Mouse (Mus musculus) CH12.LX (cell line): ENCODE measurements at regions not wholly inside any gene's neighbourhood (a gene's known extent, or its start where the extent isn't known, plus 50 kb on each side); places are given as distances from the start of the nearest gene placed in this dataset.

Experiments used
- DNase-seq: peaks from one replicate; pipeline ENCODE4 v3.0.0-alpha.2; 2013; ENCODE audit errors: extremely low read depth
- H3K27ac ChIP-seq: 2 replicates; pipeline ENCODE4 v1.5.1; 2012; ENCODE audit warnings: low read depth, mild to moderate bottlenecking, control low read depth, moderate library complexity; ENCODE audit not compliant: insufficient read depth
- H3K27me3 ChIP-seq: replicated peaks from 2 replicates; pipeline ENCODE3; 2012; ENCODE audit warnings: inconsistent platforms
- H3K36me3 ChIP-seq, 2 experiments: replicated peaks in 1 of 2; 2 replicates each; pipeline versions ENCODE3 to v1.6.1; 2012; ENCODE audit warnings: inconsistent platforms in 1 of 2, low read length in 1 of 2, mild to moderate bottlenecking in 1 of 2, mixed read lengths in 1 of 2, moderate library complexity in 1 of 2; ENCODE audit not compliant: control insufficient read depth in 1 of 2, insufficient read depth in 1 of 2
- H3K4me1 ChIP-seq, 2 experiments: 2 replicates each; pipeline ENCODE4 v1.6.1; 2012; ENCODE audit warnings: inconsistent platforms in 1 of 2, moderate library complexity in 1 of 2; ENCODE audit not compliant: insufficient read depth in 2 of 2, control insufficient read depth in 1 of 2
- H3K4me2 ChIP-seq: 2 replicates; pipeline ENCODE4 v1.6.1; 2012; ENCODE audit warnings: low read depth, mild to moderate bottlenecking, control low read depth; ENCODE audit not compliant: poor library complexity, insufficient read depth, severe bottlenecking
- H3K4me3 ChIP-seq, 3 experiments: fragments of 150-350 bp in 1 of 3; sonication (generic) in 1 of 3; replicated peaks in 1 of 3; 2 replicates each; pipeline versions ENCODE3 to v1.5.1; 2011 to 2012; ENCODE audit warnings: low read depth in 2 of 3, low read length in 2 of 3, mild to moderate bottlenecking in 2 of 3, moderate library complexity in 2 of 3, control low read depth in 1 of 3, improper control_type of control experiment in 1 of 3, inconsistent platforms in 1 of 3, mixed read lengths in 1 of 3; ENCODE audit not compliant: poor library complexity in 1 of 3
- H3K79me2 ChIP-seq: replicated peaks from 2 replicates; pipeline ENCODE4 v1.6.1; 2012; ENCODE audit warnings: mild to moderate bottlenecking, moderate library complexity; ENCODE audit not compliant: control insufficient read depth, poor library complexity, insufficient read depth, severe bottlenecking; ENCODE audit errors: extremely low read depth
- H3K9ac ChIP-seq: 2 replicates; pipeline ENCODE4 v1.6.1; 2012; ENCODE audit warnings: low read depth, mild to moderate bottlenecking, control low read depth, moderate library complexity; ENCODE audit not compliant: insufficient read depth
- H3K9me3 ChIP-seq: replicated peaks from 2 replicates; pipeline ENCODE3; 2012; ENCODE audit warnings: low read length, inconsistent platforms, mixed read lengths
- BHLHE40 ChIP-seq: IDR thresholded peaks from 2 replicates; pipeline ENCODE4 v1.6.1; 2011; ENCODE audit warnings: mild to moderate bottlenecking, low read depth, low read length, improper control_type of control experiment
- CHD2 ChIP-seq: IDR thresholded peaks from 2 replicates; pipeline ENCODE4 v1.6.1; 2011; ENCODE audit warnings: low read length, improper control_type of control experiment
- CTCF ChIP-seq, 2 experiments: IDR thresholded peaks in 1 of 2; conservative IDR thresholded peaks in 1 of 2; 2 replicates each; pipeline ENCODE4 v1.5.1; 2011 to 2012; ENCODE audit warnings: low read depth in 2 of 2, low read length in 2 of 2, improper control_type of control experiment in 1 of 2, inconsistent platforms in 1 of 2, mild to moderate bottlenecking in 1 of 2, moderate library complexity in 1 of 2
- E2F4 ChIP-seq: IDR thresholded peaks from 2 replicates; pipeline ENCODE4 v1.6.1; 2011; ENCODE audit warnings: low read depth, low read length, improper control_type of control experiment; ENCODE audit not compliant: insufficient replicate concordance
- HCFC1 ChIP-seq: IDR thresholded peaks from 2 replicates; pipeline ENCODE4 v1.6.1; 2012; ENCODE audit warnings: low read depth, mild to moderate bottlenecking, inconsistent platforms, low read length, improper control_type of control experiment
- JUND ChIP-seq: conservative IDR thresholded peaks from 2 replicates; pipeline ENCODE4 v1.6.1; 2011; ENCODE audit warnings: low read depth, low read length, improper control_type of control experiment
- KAT2A ChIP-seq: IDR thresholded peaks from 2 replicates; pipeline ENCODE4 v1.6.1; 2012; ENCODE audit warnings: low read length, improper control_type of control experiment, inconsistent platforms; ENCODE audit not compliant: insufficient replicate concordance
- MAZ ChIP-seq: IDR thresholded peaks from 2 replicates; pipeline ENCODE4 v1.6.1; 2012; ENCODE audit warnings: low read depth, mild to moderate bottlenecking, inconsistent platforms, low read length, improper control_type of control experiment, moderate library complexity
- MEF2A ChIP-seq: IDR thresholded peaks from 2 replicates; pipeline ENCODE4 v1.6.1; 2014; ENCODE audit warnings: low read depth, mild to moderate bottlenecking, inconsistent platforms, low read length, improper control_type of control experiment, borderline replicate concordance
- NELFE ChIP-seq: IDR thresholded peaks from 2 replicates; pipeline ENCODE4 v1.6.1; 2011; ENCODE audit warnings: low read depth, low read length, improper control_type of control experiment
- POLR2AphosphoS2 ChIP-seq: IDR thresholded peaks from 2 replicates; pipeline ENCODE4 v1.6.1; 2011; ENCODE audit warnings: low read depth, low read length, improper control_type of control experiment
- RAD21 ChIP-seq: IDR thresholded peaks from 2 replicates; pipeline ENCODE4 v1.6.1; 2011; ENCODE audit warnings: low read depth, mild to moderate bottlenecking, low read length, improper control_type of control experiment, moderate library complexity
- RCOR1 ChIP-seq: conservative IDR thresholded peaks from 2 replicates; pipeline ENCODE4 v1.6.1; 2012; ENCODE audit warnings: low read depth, mild to moderate bottlenecking, inconsistent platforms, low read length, improper control_type of control experiment
- SIN3A ChIP-seq: IDR thresholded peaks from 2 replicates; pipeline ENCODE4 v1.6.1; 2012; ENCODE audit warnings: low read length, improper control_type of control experiment, inconsistent platforms
- TBP ChIP-seq: conservative IDR thresholded peaks from 2 replicates; pipeline ENCODE4 v1.6.1; 2011; ENCODE audit warnings: low read depth, low read length, improper control_type of control experiment
- USF1 ChIP-seq: IDR thresholded peaks from 2 replicates; pipeline ENCODE4 v1.6.1; 2014; ENCODE audit warnings: low read depth, mild to moderate bottlenecking, inconsistent platforms, low read length, improper control_type of control experiment
- USF2 ChIP-seq: conservative IDR thresholded peaks from 2 replicates; pipeline ENCODE4 v1.6.1; 2011; ENCODE audit warnings: low read depth, low read length, improper control_type of control experiment
- ZKSCAN1 ChIP-seq: IDR thresholded peaks from 2 replicates; pipeline ENCODE4 v1.6.1; 2012; ENCODE audit warnings: low read depth, inconsistent platforms, low read length, improper control_type of control experiment, borderline replicate concordance
- dilution Hi-C: fragments of 300-500 bp; cut with MboI; formaldehyde crosslinking; loops from 2 replicates; pipeline ENCODE4 v1.14.3; 2020; ENCODE audit warnings: low sequenced_read_pairs; ENCODE audit not compliant: extremely low pct_unique_long_range_greater_than_20kb, extremely low pct_ligation_motif_present
- in situ Hi-C: fragments of 300-500 bp; cut with MboI; formaldehyde crosslinking; loops from 3 replicates; pipeline ENCODE4 v1.14.3; 2019; ENCODE audit warnings: low sequenced_read_pairs, low pct_ligation_motif_present, low pct_unique_long_range_greater_than_20kb, mixed read lengths

- no peaks in the 10 kb centered on the region for H3K27me3 ChIP-seq
- in situ Hi-C loops, result no loop called here
- no peaks in the 10 kb centered on the region for H3K9me3 ChIP-seq
- no peaks in the 10 kb centered on the region for H3K36me3 ChIP-seq
- no peak overlapping the region for H3K4me3 ChIP-seq
- no peak for TF ChIP-seq CHD2
- TF ChIP-seq E2F4, result no peak
- TF ChIP-seq, all 38 proteins: peak for 0
- Histone ChIP-seq H3K79me2 (no peaks in the 10 kb centered on the region), H3K4me1 (peaks cover 0 to 8% of the 10 kb centered on the region in 2 experiments; a peak in 2 of 4 replicates), H3K4me2 (no peak overlapping the region), H3K27ac (no peak overlapping the region), H3K9ac (no peak overlapping the region)
- dilution Hi-C loops, result no loop called here
- peak; percentile 9 for DNase-seq
Measured at GRCm38 (mm10) chr12:52424336-52425034, 79.3 kb upstream of the Arhgap5 start.

GRCm38 (mm10) chr12:52429935-52430334, 73.8 kb upstream of the Arhgap5 start:
- no peak overlapping the region for H3K27ac ChIP-seq
- dilution Hi-C loops, result no loop called here

GRCm38 (mm10) chr12:52431933-52432332, 71.8 kb upstream of the Arhgap5 start:
- Histone ChIP-seq H3K4me1 (peaks cover 0 to 2% of the 10 kb centered on the region in 2 experiments; a peak in 1 of 4 replicates), H3K27me3 (no peaks in the 10 kb centered on the region), H3K79me2 (no peaks in the 10 kb centered on the region), H3K9ac (no peak overlapping the region), H3K27ac (no peak overlapping the region), H3K4me3 (no peak overlapping the region), H3K9me3 (no peaks in the 10 kb centered on the region), H3K4me2 (no peak overlapping the region), H3K36me3 (no peaks in the 10 kb centered on the region)
- no peak for TF ChIP-seq JUND
- no peak for TF ChIP-seq SIN3A
- no peak for TF ChIP-seq KAT2A
- no peak for TF ChIP-seq NELFE
- TF ChIP-seq MAZ, result no peak
- no peak for TF ChIP-seq USF1
- no peak for TF ChIP-seq MEF2A
- TF ChIP-seq HCFC1, result no peak
- no peak for TF ChIP-seq POLR2AphosphoS2
- TF ChIP-seq USF2, result no peak
- TF ChIP-seq CHD2, result no peak
- TF ChIP-seq CTCF (conservative IDR thresholded peaks at IDR 0.05 in 1 of 2, IDR thresholded peaks at IDR 0.05 in 1 of 2; ENCODE audit: low read depth in 2 of 2, low read length in 2 of 2), result no peak
- TF ChIP-seq RAD21, result no peak
- no peak for TF ChIP-seq TBP
- no peak for TF ChIP-seq ZKSCAN1
- TF ChIP-seq RCOR1, result no peak
- no peak for DNase-seq
- dilution Hi-C loops, result no loop called here
- in situ Hi-C loops, result no loop called here

More at GRCm38 (mm10) chr12:52429935-52430334, 73.8 kb upstream of the Arhgap5 start:
- Histone ChIP-seq H3K4me3 (no peak overlapping the region), H3K4me2 (no peak overlapping the region), H3K27me3 (no peaks in the 10 kb centered on the region), H3K36me3 (no peaks in the 10 kb centered on the region), H3K4me1 (peaks cover 0 to 2% of the 10 kb centered on the region in 2 experiments; a peak in 1 of 4 replicates), H3K9me3 (no peaks in the 10 kb centered on the region), H3K9ac (no peak overlapping the region), H3K79me2 (no peaks in the 10 kb centered on the region)
- in situ Hi-C loops, result no loop called here
- TF ChIP-seq BHLHE40 (0 out of 2 replicates have a peak, but pooled peaks have one; percentile 24), ZKSCAN1 (no peak)
- no peak for DNase-seq
